Mouse (Mus musculus): ENCODE measurements around the gene Gnb3. TPM values are rescaled to one million over a fixed set of nuclear protein-coding genes. Genes with fewer than 3 reads are reported as not detected.

The Gnb3 gene
- polyA plus RNA-seq, 1 experiment from 2014 or later = 1.2 TPM

- ATAC-seq (replicated peaks; ENCODE audit: low FRiP score, low read depth) = no peak
- Histone ChIP-seq H3K4me1 (replicated peaks; ENCODE audit: insufficient read depth, low read length) (no peaks in the 10 kb centered on the region), H3K36me3 (ENCODE audit: insufficient read depth, low read length) (peaks cover 84% of the 10 kb centered on the region), H3K9ac (ENCODE audit: low read depth, low read length) (no peak overlapping the region), H3K4me2 (ENCODE audit: low read length) (no peak overlapping the region), H3K27ac (no peak overlapping the region), H3K27me3 (ENCODE audit: insufficient read depth, low read length) (no peaks in the 10 kb centered on the region), H3K4me3 (replicated peaks; ENCODE audit: low read depth, low read length) (no peak overlapping the region), H3K9me3 (replicated peaks; ENCODE audit: low read length) (no peaks in the 10 kb centered on the region)
- WGBS = 97% methylated on average over 4 of the region's 4 CpGs
- TF ChIP-seq CTCF (IDR thresholded peaks at IDR 0.05; ENCODE audit: low read depth) = no peak
- no peak for DNase-seq (ENCODE audit: low spot score)
Measured at GRCm38 (mm10) chr6:124822049-124822448, 18.0 kb downstream of the Gnb3 start.

- Histone ChIP-seq H3K4me3 (replicated peaks; ENCODE audit: low read depth, low read length) (no peak overlapping the region), H3K4me1 (replicated peaks; ENCODE audit: insufficient read depth, low read length) (no peaks in the 10 kb centered on the region), H3K27me3 (ENCODE audit: insufficient read depth, low read length) (no peaks in the 10 kb centered on the region), H3K4me2 (ENCODE audit: low read length) (no peak overlapping the region), H3K36me3 (ENCODE audit: insufficient read depth, low read length) (peaks cover 83% of the 10 kb centered on the region), H3K27ac (no peak overlapping the region), H3K9me3 (replicated peaks; ENCODE audit: low read length) (no peaks in the 10 kb centered on the region), H3K9ac (ENCODE audit: low read depth, low read length) (no peak overlapping the region)
- DNase-seq (ENCODE audit: low spot score) = no peak
- 92% methylated on average over 5 of the region's 5 CpGs for WGBS
- no peak for ATAC-seq (replicated peaks; ENCODE audit: low FRiP score, low read depth)
- no peak for TF ChIP-seq CTCF (IDR thresholded peaks at IDR 0.05; ENCODE audit: low read depth)
Measured at GRCm38 (mm10) chr6:124820891-124821290, 19.2 kb downstream of the Gnb3 start.

GRCm38 (mm10) chr6:124817971-124818370 lies 22.1 kb downstream of the Gnb3 start:
- Histone ChIP-seq H3K9ac (ENCODE audit: low read depth, low read length) (no peak overlapping the region), H3K36me3 (ENCODE audit: insufficient read depth, low read length) (peaks cover 57% of the 10 kb centered on the region), H3K4me2 (ENCODE audit: low read length) (no peak overlapping the region), H3K4me1 (replicated peaks; ENCODE audit: insufficient read depth, low read length) (peaks cover 5% of the 10 kb centered on the region; the same call in 1 of the 2 replicates), H3K27ac (no peak overlapping the region), H3K27me3 (ENCODE audit: insufficient read depth, low read length) (no peaks in the 10 kb centered on the region), H3K4me3 (replicated peaks; ENCODE audit: low read depth, low read length) (no peak overlapping the region), H3K9me3 (replicated peaks; ENCODE audit: low read length) (no peaks in the 10 kb centered on the region)
- no peak for ATAC-seq (replicated peaks; ENCODE audit: low FRiP score, low read depth)
- TF ChIP-seq CTCF (IDR thresholded peaks at IDR 0.05; ENCODE audit: low read depth) = no peak
- no peak for DNase-seq (ENCODE audit: low spot score)
- WGBS = 90% methylated on average over 8 of the region's 8 CpGs

- Histone ChIP-seq H3K4me1 (replicated peaks; ENCODE audit: insufficient read depth, low read length) (peaks cover 9% of the 10 kb centered on the region; the same call in 1 of the 2 replicates), H3K36me3 (ENCODE audit: insufficient read depth, low read length) (peaks cover 53% of the 10 kb centered on the region), H3K9me3 (replicated peaks; ENCODE audit: low read length) (no peaks in the 10 kb centered on the region), H3K9ac (ENCODE audit: low read depth, low read length) (no peak overlapping the region), H3K4me2 (ENCODE audit: low read length) (no peak overlapping the region), H3K27me3 (ENCODE audit: insufficient read depth, low read length) (no peaks in the 10 kb centered on the region), H3K4me3 (replicated peaks; ENCODE audit: low read depth, low read length) (no peak overlapping the region), H3K27ac (no peak overlapping the region)
- ATAC-seq (replicated peaks; ENCODE audit: low FRiP score, low read depth) (no peak), DNase-seq (ENCODE audit: low spot score) (no peak)
- no peak for TF ChIP-seq CTCF (IDR thresholded peaks at IDR 0.05; ENCODE audit: low read depth)
- WGBS = over 99% methylated on average over 8 of the region's 8 CpGs
Measured at GRCm38 (mm10) chr6:124817563-124817962, 22.5 kb downstream of the Gnb3 start.

- Histone ChIP-seq H3K4me1 (replicated peaks; ENCODE audit: insufficient read depth, low read length) (peaks cover 13% of the 10 kb centered on the region; the same call in 1 of the 2 replicates), H3K9me3 (replicated peaks; ENCODE audit: low read length) (no peaks in the 10 kb centered on the region), H3K4me2 (ENCODE audit: low read length) (no peak overlapping the region), H3K27ac (no peak overlapping the region), H3K9ac (ENCODE audit: low read depth, low read length) (no peak overlapping the region), H3K4me3 (replicated peaks; ENCODE audit: low read depth, low read length) (no peak overlapping the region), H3K27me3 (ENCODE audit: insufficient read depth, low read length) (no peaks in the 10 kb centered on the region), H3K36me3 (ENCODE audit: insufficient read depth, low read length) (peaks cover 49% of the 10 kb centered on the region)
- 96% methylated on average over 11 of the region's 11 CpGs for WGBS
- DNase-seq (ENCODE audit: low spot score) (no peak), ATAC-seq (replicated peaks; ENCODE audit: low FRiP score, low read depth) (no peak)
- TF ChIP-seq CTCF (IDR thresholded peaks at IDR 0.05; ENCODE audit: low read depth) = no peak
Measured at GRCm38 (mm10) chr6:124817125-124817524, 22.9 kb downstream of the Gnb3 start.

GRCm38 (mm10) chr6:124816611-124817010 lies 23.5 kb downstream of the Gnb3 start:
- H3K9me3 ChIP-seq (replicated peaks; ENCODE audit: low read length) = no peaks in the 10 kb centered on the region
- 90% methylated on average over 4 of the region's 4 CpGs for WGBS
- TF ChIP-seq CTCF (IDR thresholded peaks at IDR 0.05; ENCODE audit: low read depth) = no peak
- no peak overlapping the region for H3K27ac ChIP-seq
- no peak for DNase-seq (ENCODE audit: low spot score)
- ATAC-seq (replicated peaks; ENCODE audit: low FRiP score, low read depth) = no peak
- H3K9ac ChIP-seq (ENCODE audit: low read depth, low read length) = no peak overlapping the region
- H3K4me2 ChIP-seq (ENCODE audit: low read length) = no peak overlapping the region
- peaks cover 49% of the 10 kb centered on the region for H3K36me3 ChIP-seq (ENCODE audit: insufficient read depth, low read length)
- H3K4me1 ChIP-seq (replicated peaks; ENCODE audit: insufficient read depth, low read length) = peaks cover 17% of the 10 kb centered on the region; the same call in 1 of the 2 replicates
- no peaks in the 10 kb centered on the region for H3K27me3 ChIP-seq (ENCODE audit: insufficient read depth, low read length)
- H3K4me3 ChIP-seq (replicated peaks; ENCODE audit: low read depth, low read length) = no peak overlapping the region

Measured in kidney, postnatal 0 days (tissue).